Mouse (Mus musculus) bone marrow macrophage, adult 2 months (primary cell): Measurements from ENCODE around the gene Ankrd17.

Source experiments
- CTCF ChIP-seq: IDR thresholded peaks from 2 replicates; pipeline ENCODE4 v1.5.1; 2012; ENCODE audit warnings: low read depth, mild to moderate bottlenecking, low read length, moderate library complexity
- POLR2A ChIP-seq: IDR thresholded peaks from 2 replicates; pipeline ENCODE4 v1.6.1; 2012; ENCODE audit warnings: mild to moderate bottlenecking, low read depth, low read length, borderline replicate concordance

DNA sequence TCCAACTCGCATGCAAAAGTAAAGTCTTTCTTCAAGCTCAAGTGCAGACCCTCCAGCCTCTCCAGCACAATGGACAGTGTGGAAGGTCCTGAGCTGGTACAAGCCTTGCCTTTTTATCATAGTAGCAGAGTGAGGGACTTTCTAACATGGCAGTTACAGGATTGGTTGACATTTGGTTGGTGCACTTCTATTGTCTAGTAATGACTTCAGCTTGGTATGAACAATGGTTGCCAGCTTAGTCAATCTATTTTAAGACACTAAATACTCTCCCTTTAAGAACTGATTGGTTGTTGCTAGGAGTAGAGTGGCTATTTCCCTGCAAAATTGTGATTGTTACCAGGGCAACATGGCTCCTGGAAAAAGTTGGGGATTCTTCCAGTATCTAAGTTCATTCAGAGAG is 188.3 kb downstream of the Ankrd17 start:
- TF ChIP-seq CTCF (no peak), POLR2A (no peak)
